Comparison of ENCODE assay signal across 20 mouse cellular contexts in genomic region chr1:59959941-59960340, GRCm38 (mm10).
"Had no signal": no experiment of that assay in that cellular context is flagged by ENCODE, and none has a peak within 500 bp of the region (broad histone marks: within the 10 kb centered on the region; RNA-seq: fewer than 3 reads in every experiment).

No protein-coding gene starts in this region.

- H3K4me3 ChIP-seq: megakaryocyte, embryonic 14.5 days; midbrain, embryonic 10.5 days; midbrain, embryonic 12.5 days; myocyte; neural tube, embryonic 13.5 days; neural tube, embryonic 15.5 days had no signal

- H3K27ac ChIP-seq: midbrain, embryonic 10.5 days; midbrain, embryonic 12.5 days; neural tube, embryonic 13.5 days; neural tube, embryonic 15.5 days had no signal

- H3K9me3 ChIP-seq: megakaryocyte, embryonic 14.5 days; midbrain, embryonic 10.5 days; midbrain, embryonic 12.5 days; neural tube, embryonic 13.5 days; neural tube, embryonic 15.5 days had no signal

- H3K27me3 ChIP-seq: megakaryocyte, embryonic 14.5 days; midbrain, embryonic 12.5 days; neural tube, embryonic 13.5 days; neural tube, embryonic 15.5 days had no signal

- ATAC-seq: midbrain, embryonic 16.5 days had no signal

- H3K4me1 ChIP-seq: midbrain, embryonic 10.5 days; midbrain, embryonic 12.5 days; neural tube, embryonic 13.5 days; neural tube, embryonic 15.5 days had no signal

- H3K4me2 ChIP-seq: lung, embryonic 14.5 days; midbrain, embryonic 12.5 days; neural tube, embryonic 13.5 days; neural tube, embryonic 15.5 days had no signal

- H3K9ac ChIP-seq: lung, embryonic 14.5 days; midbrain, embryonic 12.5 days; neural tube, embryonic 13.5 days; neural tube, embryonic 15.5 days had no signal

- DNase-seq: lung, adult 18-20 months; lung, embryonic 14.5 days; lung, postnatal 10 days; lung, postnatal 4 days; midbrain, embryonic 14.5 days; retina, postnatal 1 day; right cerebral cortex, adult 18-20 months; right cerebral cortex, postnatal 25 days; right cerebral cortex, postnatal 4 days; spleen, adult 18-20 months; thymus, adult 18-20 months; thymus, postnatal 14 days; thymus, postnatal 36 days had no signal
